Mouse (Mus musculus): ENCODE measurements at regions not wholly inside any gene's neighbourhood (a gene's known extent, or its start where the extent isn't known, plus 50 kb on each side); places are given as distances from the start of the nearest gene placed in this dataset.

GRCm38 (mm10) chr4:9110355-9110754, 871.5 kb upstream of the Car8 start:
- TF ChIP-seq GATA1 (IDR thresholded peaks at IDR 0.05; ENCODE audit: borderline replicate concordance, low read length), result no peak
- no peak for TF ChIP-seq CTCF (IDR thresholded peaks at IDR 0.05; ENCODE audit: low read depth, low read length)
- TF ChIP-seq TAL1 (conservative IDR thresholded peaks at IDR 0.05; ENCODE audit: low read depth, low read length), result no peak
